Mouse (Mus musculus): ENCODE results near the gene Trim46.

- TF ChIP-seq CTCF (IDR thresholded peaks at IDR 0.05; ENCODE audit: low read depth), result no peak
- no peak for TF ChIP-seq EP300 (optimal IDR thresholded peaks at IDR 0.05)
Measured at GRCm38 (mm10) chr3:89206079-89206478, 40.0 kb downstream of the Trim46 start.

Data from stomach, postnatal 0 days (tissue).